Mouse (Mus musculus) heart, embryonic 16.5 days (tissue): ENCODE results near the gene Dcaf11. TPM values are rescaled to one million over a fixed set of nuclear protein-coding genes. Genes with fewer than 3 reads are reported as not detected.

ENCODE experiments used
- ATAC-seq: fragments of 200-750 bp; cut with Nextera tagmentation; replicated peaks from 2 replicates; pipeline ENCODE4 v1.8.0; 2017; ENCODE audit warnings: moderate number of reproducible peaks; ENCODE audit not compliant: insufficient read depth, low FRiP score; ENCODE audit errors: extremely low read depth
- H3K27ac ChIP-seq: fragments of 300-500 bp; sonication (generic); 2 replicates; pipeline ENCODE4 v1.5.1; 2014; ENCODE audit warnings: mild to moderate bottlenecking, low read length, control low read depth, moderate library complexity
- H3K27me3 ChIP-seq: fragments of 300-500 bp; sonication (generic); 2 replicates; pipeline ENCODE4 v1.6.1; 2014; ENCODE audit warnings: low read length, mixed read lengths; ENCODE audit not compliant: control insufficient read depth, insufficient read depth
- H3K36me3 ChIP-seq: fragments of 300-500 bp; sonication (generic); 2 replicates; pipeline ENCODE4 v1.6.1; 2014; ENCODE audit not compliant: control insufficient read depth, insufficient read depth
- H3K4me1 ChIP-seq: fragments of 300-500 bp; sonication (generic); 2 replicates; pipeline ENCODE4 v1.6.1; 2014; ENCODE audit warnings: low read length, mixed read lengths; ENCODE audit not compliant: control insufficient read depth, insufficient read depth
- H3K4me2 ChIP-seq: fragments of 300-500 bp; sonication (generic); 2 replicates; pipeline ENCODE4 v1.6.1; 2014; ENCODE audit warnings: low read depth, mild to moderate bottlenecking, control low read depth, low read length
- H3K4me3 ChIP-seq: fragments of 300-500 bp; sonication (generic); 2 replicates; pipeline ENCODE4 v1.5.1; 2014; ENCODE audit warnings: mild to moderate bottlenecking, control low read depth, low read length
- H3K9ac ChIP-seq: fragments of 300-500 bp; sonication (generic); 2 replicates; pipeline ENCODE4 v1.6.1; 2014; ENCODE audit warnings: low read length, control low read depth
- H3K9me3 ChIP-seq: fragments of 300-500 bp; sonication (generic); replicated peaks from 2 replicates; pipeline ENCODE4 v1.6.1; 2016; ENCODE audit warnings: low read length; ENCODE audit not compliant: control insufficient read depth
- WGBS: fragments of 180-500 bp; shearing (Covaris S2); extraction: QIAGEN DNeasy Blood & Tissue Kit; methylation state at CpG from one replicate; pipeline ENCODE4 v1.1.7; 2014; 5-methylcytosine and 5-hydroxymethylcytosine counted together
- polyA plus RNA-seq: library from polyadenylated mRNA; unstranded; fragments of >200 nt; fragmentation: Nextera tagmentation; extraction: Ambion mirVana; gene quantifications from 2 replicates; pipeline ENCODE4 v1.2.1, GENCODE M21; 2015

Gene Dcaf11
- polyA plus RNA-seq, 1 experiment from 2014 or later, result 75.1 TPM

DNA sequence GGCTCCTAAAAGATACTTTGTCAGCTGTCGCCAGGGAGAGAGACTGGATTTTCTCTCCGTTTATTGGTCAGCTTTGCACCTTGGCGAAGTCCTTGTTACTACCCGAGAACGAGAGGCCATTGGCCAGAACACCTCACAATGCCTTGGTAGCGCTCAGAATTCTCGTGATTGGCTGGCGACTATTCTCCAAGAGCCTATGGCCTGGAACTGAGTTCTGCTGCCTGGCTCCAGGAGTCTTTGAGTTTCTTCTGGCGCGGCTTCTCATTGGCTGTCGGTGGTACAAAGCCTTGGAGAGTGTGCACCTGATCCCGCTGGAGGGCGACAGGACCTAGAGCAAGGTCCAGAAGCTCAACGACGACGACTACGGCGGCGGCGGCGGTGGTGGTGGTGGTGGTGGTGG, 58.0 kb downstream of the Dcaf11 start, which contains the start of gene Rec8:
Gene Rec8 (plus strand): TSS at position 216 of the 400 bp plus-strand sequence.
- H3K4me1 ChIP-seq, result peaks cover 10% of the 10 kb centered on the region
- H3K36me3 ChIP-seq, result no peaks in the 10 kb centered on the region
- H3K9ac ChIP-seq, result peak within 1 kb of the TSS; percentile 38
- peak within 1 kb of the TSS; percentile 33 for H3K4me3 ChIP-seq
- no peaks in the 10 kb centered on the region for H3K27me3 ChIP-seq
- peak; percentile 80 for ATAC-seq
- H3K4me2 ChIP-seq, result peak within 1 kb of the TSS; percentile 61
- no peaks in the 10 kb centered on the region for H3K9me3 ChIP-seq
- H3K27ac ChIP-seq, result 0 out of 2 replicates have a peak within 1 kb of the TSS, but pooled peaks have one; percentile 16
- 6% methylated on average over 21 of the region's 21 CpGs for WGBS

DNA sequence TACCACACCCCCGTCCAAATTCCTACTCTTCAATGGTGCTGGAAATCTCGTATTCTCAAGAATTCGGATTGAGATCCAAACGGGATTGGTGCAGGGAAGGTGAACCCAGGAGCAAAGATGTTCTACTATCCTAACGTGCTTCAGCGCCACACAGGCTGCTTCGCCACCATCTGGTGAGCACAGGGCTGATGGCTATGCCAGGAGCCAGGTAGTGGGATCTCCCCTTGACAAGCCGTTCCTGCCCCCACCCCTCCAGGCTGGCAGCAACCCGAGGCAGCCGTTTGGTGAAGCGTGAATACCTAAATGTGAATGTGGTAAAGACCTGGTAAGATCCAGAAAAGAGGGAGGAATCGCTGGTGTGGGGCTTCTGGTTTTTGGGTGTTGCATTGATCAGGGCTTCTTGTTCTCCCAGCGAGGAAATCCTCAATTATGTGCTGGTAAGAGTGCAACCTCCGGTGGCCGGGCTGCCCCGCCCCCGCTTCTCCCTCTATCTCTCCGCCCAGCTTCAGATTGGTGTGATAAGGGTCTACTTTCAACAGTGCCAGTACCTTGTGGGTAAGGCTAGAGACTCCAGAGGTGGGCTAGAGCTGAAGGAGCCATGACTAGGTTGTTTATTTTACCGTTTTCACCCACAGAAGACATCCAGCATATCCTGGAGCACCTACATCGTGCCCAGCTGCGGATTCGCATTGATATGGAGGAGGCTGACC, 58.8 kb downstream of the Dcaf11 start:
- Histone ChIP-seq H3K27me3 (no peaks in the 10 kb centered on the region), H3K4me2 (peak overlapping the region; percentile 61), H3K4me3 (peak overlapping the region; percentile 33), H3K4me1 (peaks cover 10% of the 10 kb centered on the region), H3K27ac (no peak overlapping the region), H3K36me3 (no peaks in the 10 kb centered on the region), H3K9ac (0 out of 2 replicates have a peak overlapping the region, but pooled peaks have one; percentile 38), H3K9me3 (no peaks in the 10 kb centered on the region)
- ATAC-seq, result no peak
- WGBS, result 28% methylated on average over 22 of the region's 22 CpGs

Other genes with a start within 250 kb of the Dcaf11 start
- gene Dhrs4, start 81.2 kb upstream of the Dcaf11 start, polyA plus RNA-seq, result 67.2 and 68.9 TPM in 2 replicates
- gene Carmil3, start 69.4 kb upstream of the Dcaf11 start, polyA plus RNA-seq, result 1.3 and 1.9 TPM in 2 replicates
- gene Cpne6, start 49.6 kb upstream of the Dcaf11 start, polyA plus RNA-seq, result 0.21 and 0.24 TPM in 2 replicates
- 0.05 TPM in 1 of 2 replicates, not detected in the other for gene Nrl, start 35.0 kb upstream of the Dcaf11 start, polyA plus RNA-seq
- gene Pck2, start 19.7 kb upstream of the Dcaf11 start, polyA plus RNA-seq, result 36.8 and 42.8 TPM in 2 replicates
- 1.2 and 1.5 TPM in 2 replicates for gene A730061H03Rik, start 400 bp downstream of the Dcaf11 start, polyA plus RNA-seq
- 79.4 and 85.6 TPM in 2 replicates for gene Fitm1, start 15.6 kb downstream of the Dcaf11 start, polyA plus RNA-seq
- 223 and 227 TPM in 2 replicates for gene Psme1, start 18.1 kb downstream of the Dcaf11 start, polyA plus RNA-seq
- 24.0 and 26.5 TPM in 2 replicates for gene Emc9, start 25.3 kb downstream of the Dcaf11 start, polyA plus RNA-seq
- gene Psme2, start 31.1 kb downstream of the Dcaf11 start, polyA plus RNA-seq, result 207 TPM in 2 replicates
- gene Rnf31, start 31.7 kb downstream of the Dcaf11 start, polyA plus RNA-seq, result 15.7 and 18.6 TPM in 2 replicates
- 11.5 and 15.3 TPM in 2 replicates for gene Irf9, start 43.6 kb downstream of the Dcaf11 start, polyA plus RNA-seq
- gene Rec8, start 58.0 kb downstream of the Dcaf11 start, polyA plus RNA-seq, result 4.8 and 7.3 TPM in 2 replicates
- 64.8 and 70.8 TPM in 2 replicates for gene Ipo4, start 76.0 kb downstream of the Dcaf11 start, polyA plus RNA-seq
- gene Gm49378, start 77.9 kb downstream of the Dcaf11 start, polyA plus RNA-seq, result 0.59 and 0.61 TPM in 2 replicates
- 90.8 and 99.0 TPM in 2 replicates for gene Tm9sf1, start 83.8 kb downstream of the Dcaf11 start, polyA plus RNA-seq
- 0.22 and 0.45 TPM in 2 replicates for gene Tssk4, start 90.2 kb downstream of the Dcaf11 start, polyA plus RNA-seq
- gene Mdp1, start 100.5 kb downstream of the Dcaf11 start, polyA plus RNA-seq, result 93.7 and 96.5 TPM in 2 replicates
- 43.0 and 43.9 TPM in 2 replicates for gene Gmpr2, start 111.9 kb downstream of the Dcaf11 start, polyA plus RNA-seq
- gene Nedd8, start 112.1 kb downstream of the Dcaf11 start, polyA plus RNA-seq, result 444 and 466 TPM in 2 replicates
- gene Tinf2, start 121.8 kb downstream of the Dcaf11 start, polyA plus RNA-seq, result 27.5 and 30.0 TPM in 2 replicates
- 0.45 and 0.57 TPM in 2 replicates for gene Tgm1, start 153.9 kb downstream of the Dcaf11 start, polyA plus RNA-seq
- gene Rabggta, start 162.3 kb downstream of the Dcaf11 start, polyA plus RNA-seq, result 22.0 and 25.6 TPM in 2 replicates
- gene Dhrs1, start 185.7 kb downstream of the Dcaf11 start, polyA plus RNA-seq, result 71.1 and 76.3 TPM in 2 replicates
- 21.5 and 22.7 TPM in 2 replicates for gene Nop9, start 185.7 kb downstream of the Dcaf11 start, polyA plus RNA-seq
- 1.3 and 1.8 TPM in 2 replicates for gene Cideb, start 198.5 kb downstream of the Dcaf11 start, polyA plus RNA-seq
- gene Ltb4r2, start 201.4 kb downstream of the Dcaf11 start, polyA plus RNA-seq, result 0.20 and 0.32 TPM in 2 replicates
- gene Ltb4r1, start 206.0 kb downstream of the Dcaf11 start, polyA plus RNA-seq, result 0.59 and 0.66 TPM in 2 replicates
- 15.3 and 17.5 TPM in 2 replicates for gene Adcy4, start 224.1 kb downstream of the Dcaf11 start, polyA plus RNA-seq
- 17.8 and 20.8 TPM in 2 replicates for gene Ripk3, start 228.9 kb downstream of the Dcaf11 start, polyA plus RNA-seq